Mouse (Mus musculus) lung, postnatal 0 days (tissue): ENCODE data around the gene Hebp2. TPM values are rescaled to one million over a fixed set of nuclear protein-coding genes. Genes with fewer than 3 reads are reported as not detected.

Experiments
- ATAC-seq: fragments of 200-750 bp; cut with Nextera tagmentation; 2 replicates; pipeline ENCODE4 v1.8.0; 2017; ENCODE audit warnings: moderate library complexity
- DNase-seq: peaks from one replicate; pipeline ENCODE4 v3.0.0-alpha.2; 2016; ENCODE audit warnings: low spot score
- H3K27ac ChIP-seq: fragments of 300-500 bp; sonication (generic); 2 replicates; pipeline ENCODE4 v1.5.1; 2014; ENCODE audit warnings: antibody characterized with exemption, mild to moderate bottlenecking, low read length, mixed read lengths
- H3K27me3 ChIP-seq: fragments of 300-500 bp; sonication (generic); replicated peaks from 2 replicates; pipeline ENCODE4 v1.6.1; 2014; ENCODE audit warnings: low read length, mixed read lengths; ENCODE audit not compliant: insufficient read depth
- H3K36me3 ChIP-seq: fragments of 300-500 bp; sonication (generic); 2 replicates; pipeline ENCODE4 v1.6.1; 2014; ENCODE audit warnings: low read length, mixed read lengths; ENCODE audit not compliant: insufficient read depth
- H3K4me1 ChIP-seq: fragments of 300-500 bp; sonication (generic); 2 replicates; pipeline ENCODE4 v1.6.1; 2014; ENCODE audit warnings: antibody characterized with exemption, low read depth, low read length, mixed read lengths; ENCODE audit not compliant: insufficient read depth
- H3K4me2 ChIP-seq: fragments of 300-500 bp; sonication (generic); replicated peaks from 2 replicates; pipeline ENCODE4 v1.6.1; 2014; ENCODE audit warnings: low read depth, mild to moderate bottlenecking, low read length, moderate library complexity, mixed read lengths
- H3K4me3 ChIP-seq: fragments of 300-500 bp; sonication (generic); 2 replicates; pipeline ENCODE4 v1.5.1; 2014; ENCODE audit warnings: low read depth, low read length
- H3K9ac ChIP-seq: fragments of 300-500 bp; sonication (generic); replicated peaks from 2 replicates; pipeline ENCODE4 v1.6.1; 2014; ENCODE audit warnings: low read depth, mild to moderate bottlenecking
- H3K9me3 ChIP-seq: fragments of 300-500 bp; sonication (generic); 2 replicates; pipeline ENCODE4 v1.6.1; 2016; ENCODE audit warnings: low read length, mixed read lengths
- CTCF ChIP-seq: IDR thresholded peaks from 2 replicates; pipeline ENCODE4 v1.5.1; 2016; ENCODE audit warnings: antibody characterized with exemption, mild to moderate bottlenecking
- EP300 ChIP-seq: IDR thresholded peaks from 2 replicates; pipeline ENCODE4 v1.6.1; 2016; ENCODE audit warnings: antibody characterized with exemption, mild to moderate bottlenecking, control low read depth
- WGBS: fragments of 180-500 bp; shearing (Covaris S2); extraction: QIAGEN DNeasy Blood & Tissue Kit; methylation state at CpG from one replicate; pipeline ENCODE4 v1.1.7; 2014; 5-methylcytosine and 5-hydroxymethylcytosine counted together
- polyA plus RNA-seq: library from polyadenylated mRNA; unstranded; fragments of >200 nt; fragmentation: Nextera tagmentation; extraction: Ambion mirVana; gene quantifications from 2 replicates; pipeline ENCODE4 v1.2.1, GENCODE M21; 2015

The Hebp2 gene
- polyA plus RNA-seq, 1 experiment from 2014 or later: 2.7 TPM

- no peak for ATAC-seq
- H3K27me3 ChIP-seq: no peaks in the 10 kb centered on the region
- 49% methylated on average over 6 of the region's 6 CpGs for WGBS
- no peak overlapping the region for H3K9ac ChIP-seq
- no peaks in the 10 kb centered on the region for H3K4me1 ChIP-seq
- H3K4me2 ChIP-seq: no peak overlapping the region
- H3K4me3 ChIP-seq: no peak overlapping the region
- DNase-seq: no peak
- H3K27ac ChIP-seq: no peak overlapping the region
- H3K36me3 ChIP-seq: no peaks in the 10 kb centered on the region
- no peaks in the 10 kb centered on the region for H3K9me3 ChIP-seq
- TF ChIP-seq EP300 (no peak), CTCF (no peak)
Measured at GRCm38 (mm10) chr10:18506501-18506946, 39.4 kb downstream of the Hebp2 start.

GRCm38 (mm10) chr10:18505690-18506089, 40.2 kb downstream of the Hebp2 start:
- Histone ChIP-seq H3K36me3 (no peaks in the 10 kb centered on the region), H3K4me2 (no peak overlapping the region), H3K27me3 (no peaks in the 10 kb centered on the region), H3K4me3 (no peak overlapping the region), H3K9me3 (no peaks in the 10 kb centered on the region), H3K9ac (no peak overlapping the region), H3K4me1 (no peaks in the 10 kb centered on the region), H3K27ac (no peak overlapping the region)
- DNase-seq: no peak
- TF ChIP-seq EP300 (no peak), CTCF (no peak)
- ATAC-seq: no peak
- WGBS: 79% methylated on average over 10 of the region's 10 CpGs

- DNase-seq: no peak
- Histone ChIP-seq H3K27ac (no peak overlapping the region), H3K9me3 (no peaks in the 10 kb centered on the region), H3K4me1 (no peaks in the 10 kb centered on the region), H3K4me3 (no peak overlapping the region), H3K36me3 (no peaks in the 10 kb centered on the region), H3K27me3 (no peaks in the 10 kb centered on the region), H3K9ac (no peak overlapping the region), H3K4me2 (no peak overlapping the region)
- ATAC-seq: no peak
- WGBS: 91% methylated on average over 3 of the region's 3 CpGs
- TF ChIP-seq EP300: no peak
- TF ChIP-seq CTCF: no peak
Measured at GRCm38 (mm10) chr10:18501997-18502396, 43.9 kb downstream of the Hebp2 start.

GRCm38 (mm10) chr10:18497066-18497465, 48.8 kb downstream of the Hebp2 start:
- Histone ChIP-seq H3K27ac (no peak overlapping the region), H3K36me3 (no peaks in the 10 kb centered on the region), H3K4me1 (no peaks in the 10 kb centered on the region), H3K4me3 (no peak overlapping the region), H3K27me3 (no peaks in the 10 kb centered on the region), H3K4me2 (no peak overlapping the region), H3K9ac (no peak overlapping the region), H3K9me3 (no peaks in the 10 kb centered on the region)
- WGBS: 87% methylated on average over 7 of the region's 7 CpGs
- DNase-seq (no peak), ATAC-seq (no peak)
- TF ChIP-seq EP300 (no peak), CTCF (no peak)

GRCm38 (mm10) chr10:18494249-18494648, 51.6 kb downstream of the Hebp2 start:
- Histone ChIP-seq H3K4me2 (no peak overlapping the region), H3K9me3 (no peaks in the 10 kb centered on the region), H3K27me3 (no peaks in the 10 kb centered on the region), H3K9ac (no peak overlapping the region), H3K4me3 (no peak overlapping the region), H3K4me1 (no peaks in the 10 kb centered on the region), H3K36me3 (no peaks in the 10 kb centered on the region), H3K27ac (no peak overlapping the region)
- DNase-seq (no peak), ATAC-seq (no peak)
- WGBS: 65% methylated on average over 7 of the region's 7 CpGs
- no peak for TF ChIP-seq EP300

- Histone ChIP-seq H3K9me3 (no peaks in the 10 kb centered on the region), H3K36me3 (no peaks in the 10 kb centered on the region), H3K27ac (no peak overlapping the region), H3K9ac (no peak overlapping the region), H3K4me1 (no peaks in the 10 kb centered on the region), H3K27me3 (no peaks in the 10 kb centered on the region), H3K4me3 (no peak overlapping the region), H3K4me2 (no peak overlapping the region)
- DNase-seq: no peak
- ATAC-seq: no peak
- WGBS: 83% methylated on average over 11 of the region's 11 CpGs
- no peak for TF ChIP-seq CTCF
- no peak for TF ChIP-seq EP300
Measured at GRCm38 (mm10) chr10:18493010-18493894, 52.6 kb downstream of the Hebp2 start.
